Mouse (Mus musculus): ENCODE measurements around the gene Abtb1.

Gene Abtb1

DNA sequence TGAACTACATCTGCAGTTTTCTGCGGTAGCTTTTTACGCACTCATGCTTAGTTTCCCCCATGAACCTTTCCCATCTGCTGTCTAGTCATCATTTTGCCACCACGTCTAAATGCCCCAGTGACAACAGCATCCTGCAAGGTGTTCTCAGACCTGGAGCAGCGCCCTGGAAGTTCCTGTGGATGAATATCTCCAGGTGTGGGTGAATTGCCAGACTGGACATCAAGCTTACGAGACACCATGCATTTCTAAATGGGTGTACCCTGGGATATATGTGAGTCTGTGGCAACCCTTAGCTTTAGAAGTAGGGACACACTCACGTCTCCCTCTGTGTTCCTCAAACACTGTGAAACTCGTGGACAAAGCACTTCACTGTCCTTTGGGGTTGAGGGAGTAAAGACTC is 41.6 kb downstream of the Abtb1 start:
- no peak for DNase-seq

DNA sequence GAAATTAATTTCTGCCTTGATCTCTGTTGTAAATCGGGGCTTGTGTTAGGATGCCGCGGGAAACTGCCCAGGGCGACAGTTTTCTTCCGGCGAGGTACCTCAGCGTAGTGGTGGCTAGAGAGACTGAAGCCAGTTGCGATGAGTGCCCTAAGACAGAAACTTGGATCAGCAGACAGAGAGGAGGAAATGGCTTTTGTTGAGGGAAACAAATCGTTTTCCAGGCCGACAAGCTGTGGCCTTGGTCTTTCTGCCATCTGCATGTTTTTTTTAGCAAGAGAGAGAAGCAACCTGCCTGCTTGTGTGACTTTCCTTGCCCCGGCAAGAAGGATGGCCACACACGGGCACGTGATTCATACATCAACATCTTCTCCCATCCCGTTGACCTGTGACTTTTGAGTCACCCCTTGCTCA is 47.2 kb downstream of the Abtb1 start:
- DNase-seq, result no peak

DNA sequence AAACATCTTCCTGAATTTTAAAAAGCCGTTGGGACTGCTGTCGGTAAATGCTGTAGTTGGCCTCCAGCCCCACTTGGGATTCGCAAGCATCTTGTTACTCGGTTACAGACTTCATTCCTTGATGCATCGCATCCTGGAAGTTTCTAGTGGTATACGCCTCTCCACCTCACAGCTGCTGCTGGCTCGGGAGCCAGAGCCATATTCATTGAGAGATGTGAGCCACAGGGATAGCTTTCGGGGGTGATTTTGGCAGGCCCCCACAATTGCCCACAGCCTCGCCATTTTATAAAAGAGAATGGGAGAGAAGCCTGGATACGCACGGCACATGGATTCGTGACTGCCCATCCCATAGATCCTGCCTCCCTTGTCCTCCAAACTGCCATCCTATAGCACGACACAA is 47.9 kb downstream of the Abtb1 start:
- DNase-seq, result no peak

DNA sequence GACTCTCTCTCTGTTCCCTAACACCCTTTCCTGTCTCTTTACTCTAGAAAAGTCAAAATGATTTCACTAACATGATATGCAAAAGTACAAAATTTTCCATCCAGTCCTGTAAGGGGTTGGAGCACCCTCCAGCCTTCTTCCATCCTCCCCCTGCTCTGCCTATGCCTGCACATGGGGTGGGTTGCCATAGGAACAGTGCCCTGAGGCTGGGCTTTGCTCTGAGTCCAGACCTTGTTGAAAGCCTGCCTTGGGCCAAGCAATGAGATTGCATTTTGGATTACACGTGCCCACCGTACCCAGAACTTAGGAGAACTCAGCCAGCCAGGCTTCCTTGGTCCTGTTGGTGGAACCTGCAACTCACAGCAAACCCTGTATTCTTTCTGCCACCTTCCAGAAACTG is 48.5 kb downstream of the Abtb1 start:
- no peak for DNase-seq

DNA sequence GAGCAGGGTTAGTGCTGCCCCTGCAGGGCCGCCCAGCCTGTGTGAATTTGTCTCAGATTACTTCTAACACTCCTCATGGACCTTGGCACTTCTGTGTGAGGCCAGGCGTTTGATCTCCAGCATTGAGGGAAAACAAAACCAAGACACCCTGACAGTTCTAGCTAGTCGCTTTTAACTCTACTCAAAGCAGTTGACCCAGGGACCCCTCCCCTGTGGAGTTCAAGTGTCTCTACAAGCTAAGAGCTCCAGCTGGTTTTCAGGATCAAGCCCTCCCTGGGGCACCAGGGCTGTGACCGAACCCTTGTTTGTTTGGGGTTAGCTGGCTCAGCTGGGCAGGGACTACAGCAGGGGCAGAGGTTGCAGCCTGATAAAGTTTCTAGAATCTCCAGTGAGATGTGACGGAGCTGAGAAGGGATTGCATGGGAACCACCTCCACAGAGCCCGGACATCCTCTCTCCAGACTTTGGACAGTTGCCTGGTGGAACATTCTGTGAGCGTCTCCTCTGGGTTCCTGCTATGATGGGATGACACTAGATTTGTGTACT is 49.6 kb downstream of the Abtb1 start:
- no peak for DNase-seq

DNA sequence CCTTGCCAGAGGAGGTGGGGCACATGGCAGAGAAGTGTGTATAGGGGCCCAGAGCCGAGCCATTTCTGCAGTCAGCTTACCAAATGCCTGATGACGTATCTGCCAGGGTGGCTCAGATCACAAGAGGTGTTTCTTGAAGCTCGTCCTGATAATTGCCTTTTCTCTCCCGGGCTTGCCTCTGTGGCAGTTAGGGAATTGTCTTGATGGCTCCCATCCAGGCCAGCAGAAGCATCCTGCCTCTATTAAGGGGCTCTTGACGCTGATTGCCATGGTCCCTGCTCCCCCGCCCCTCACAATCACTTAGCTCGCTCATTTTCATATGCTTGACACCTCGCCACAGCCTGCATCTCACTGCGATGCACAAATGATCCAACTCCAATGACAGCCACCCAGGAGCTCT is 50.5 kb downstream of the Abtb1 start:
- DNase-seq, result no peak

DNA sequence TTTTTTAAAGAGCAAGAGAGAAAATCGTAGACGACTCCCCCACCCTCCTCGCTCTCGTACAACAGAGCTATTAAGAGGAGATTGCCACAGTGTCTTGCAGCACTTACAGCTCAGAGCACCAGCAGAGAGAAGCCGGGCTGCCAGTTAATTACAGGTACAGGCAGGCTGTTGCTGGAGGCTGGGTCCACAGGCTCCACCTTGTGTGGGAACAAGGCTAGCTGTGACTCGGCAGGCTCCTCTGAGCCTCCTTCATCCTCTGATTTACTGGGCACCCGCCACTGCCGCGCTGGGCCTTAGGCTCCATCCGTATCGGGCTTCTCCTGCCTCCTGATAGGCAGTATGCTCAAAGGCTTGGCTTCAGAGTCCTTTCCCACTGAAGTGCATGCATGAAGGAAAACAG is 53.6 kb downstream of the Abtb1 start:
- DNase-seq, result no peak

DNA sequence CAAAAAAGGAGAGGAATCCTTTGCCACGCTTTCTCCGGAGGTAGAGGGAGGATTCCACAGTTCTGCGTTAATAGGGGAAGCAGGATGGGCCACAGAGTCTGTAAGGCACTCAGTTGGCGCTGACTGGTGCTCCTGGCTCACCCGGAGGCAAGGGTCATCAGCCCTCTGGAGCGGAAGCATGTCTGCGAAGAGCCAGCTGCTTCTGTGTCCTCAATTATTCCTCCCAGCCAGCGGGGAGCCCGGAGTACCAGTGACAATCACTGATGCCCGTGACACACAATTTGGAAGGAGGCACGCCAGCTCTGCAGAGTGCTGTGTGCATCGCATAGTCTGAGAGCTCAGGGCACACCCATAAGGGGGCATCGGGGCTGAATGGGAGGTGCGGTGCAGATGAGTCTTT is 54.3 kb downstream of the Abtb1 start:
- no peak for DNase-seq

DNA sequence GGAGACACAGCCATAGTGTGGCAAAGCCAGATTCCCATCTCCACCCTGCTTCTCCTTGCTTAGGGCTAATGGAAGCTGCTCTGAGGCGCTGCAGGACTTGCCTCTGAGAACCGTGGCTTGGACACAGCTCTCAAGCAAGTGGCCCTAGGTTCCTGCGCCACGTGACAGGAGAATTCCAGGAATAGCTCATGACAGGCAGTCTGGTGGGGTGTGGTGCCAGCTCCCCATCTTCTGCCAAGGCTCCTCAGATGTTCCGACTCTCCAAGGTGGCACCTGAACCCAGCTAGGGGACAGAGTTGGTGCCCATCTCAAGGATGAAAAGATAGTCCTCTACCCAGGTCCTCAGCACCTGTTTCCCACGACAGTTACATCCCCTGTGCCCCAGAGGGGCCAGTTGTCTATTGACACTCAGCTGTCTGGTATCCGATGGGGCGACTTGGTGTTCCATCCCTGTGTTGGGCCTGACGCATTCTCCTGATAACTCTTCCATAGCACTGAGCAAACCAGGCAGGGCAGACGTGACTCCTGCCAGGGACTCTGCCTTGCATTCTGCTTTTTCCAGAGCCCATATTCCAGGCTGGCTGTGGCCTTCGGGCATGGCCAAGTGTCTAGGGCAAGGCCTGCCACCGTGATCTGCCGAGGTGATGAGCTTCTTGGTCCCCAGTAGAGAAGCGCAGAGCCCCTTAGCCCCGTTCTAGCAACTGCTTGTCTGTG is 54.9 kb downstream of the Abtb1 start:
- no peak for DNase-seq

Data from thymus, adult 18-20 months (tissue).